Mouse (Mus musculus): ENCODE measurements at regions not wholly inside any gene's neighbourhood (a gene's known extent, or its start where the extent isn't known, plus 50 kb on each side); places are given as distances from the start of the nearest gene placed in this dataset.

DNA sequence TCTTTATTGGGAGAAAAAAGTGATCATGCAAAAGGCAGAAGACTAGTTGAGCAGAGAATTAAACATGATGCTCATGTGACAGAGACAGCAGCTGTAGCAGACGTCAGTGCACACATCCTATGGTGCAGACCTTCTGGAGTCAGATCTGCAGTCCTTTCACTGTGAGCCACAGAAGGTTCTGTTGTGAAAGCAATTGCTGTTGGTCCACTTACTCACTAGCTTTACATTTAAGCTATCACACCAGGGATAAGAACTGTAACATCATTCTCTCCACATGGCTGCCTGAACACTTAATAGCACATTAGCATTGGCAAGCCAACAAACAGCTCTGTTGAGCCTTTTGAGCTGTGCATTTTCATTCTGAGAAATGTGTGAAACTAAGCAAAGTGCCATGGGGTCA lies 1509.7 kb upstream of the Flrt2 start:
- WGBS: 26% methylated on average over 1 of the region's 1 CpGs
- Histone ChIP-seq H3K9me3 (replicated peaks) (no peaks in the 10 kb centered on the region), H3K4me2 (replicated peaks) (no peak overlapping the region), H3K9ac (no peak overlapping the region), H3K27ac (replicated peaks) (no peak overlapping the region), H3K4me3 (replicated peaks) (no peak overlapping the region), H3K4me1 (no peaks in the 10 kb centered on the region), H3K36me3 (no peaks in the 10 kb centered on the region), H3K27me3 (no peaks in the 10 kb centered on the region)
- no peak for ATAC-seq (ENCODE audit: insufficient number of reproducible peaks, low FRiP score, low TSS enrichment, low read depth)

- Histone ChIP-seq H3K9ac (no peak overlapping the region), H3K4me2 (replicated peaks) (no peak overlapping the region), H3K27me3 (no peaks in the 10 kb centered on the region), H3K9me3 (replicated peaks) (no peaks in the 10 kb centered on the region), H3K27ac (replicated peaks) (no peak overlapping the region), H3K4me1 (no peaks in the 10 kb centered on the region), H3K4me3 (replicated peaks) (no peak overlapping the region), H3K36me3 (no peaks in the 10 kb centered on the region)
- WGBS: 71% methylated on average over 4 of the region's 4 CpGs
- ATAC-seq (ENCODE audit: insufficient number of reproducible peaks, low FRiP score, low TSS enrichment, low read depth): no peak
These were observed 1501.4 kb upstream of the Flrt2 start for GRCm38 (mm10) chr12:94190620-94191081.

DNA sequence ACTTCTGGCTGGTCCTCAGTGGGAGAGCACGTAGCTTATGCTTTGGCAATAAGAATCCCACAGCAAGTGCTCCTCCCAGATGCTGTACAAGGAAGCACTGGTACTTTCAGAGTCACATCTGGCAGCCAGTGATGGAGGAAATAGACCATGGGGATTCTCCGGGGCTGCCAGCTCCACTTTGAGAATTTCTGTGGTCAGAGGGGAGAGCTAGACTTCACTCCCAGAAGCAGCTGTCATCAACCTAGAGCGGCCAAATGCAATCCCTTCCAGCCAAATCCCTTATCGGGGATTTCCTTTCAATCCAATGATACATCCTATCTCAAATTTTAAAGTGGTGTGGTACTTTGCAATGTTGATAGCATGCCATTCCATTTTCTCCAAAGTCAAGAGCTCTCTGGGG lies 1474.1 kb upstream of the Flrt2 start:
- WGBS: 30% methylated on average over 4 of the region's 4 CpGs
- ATAC-seq (ENCODE audit: insufficient number of reproducible peaks, low FRiP score, low TSS enrichment, low read depth): peak; percentile 70; the same call in 1 of the 2 replicates
- Histone ChIP-seq H3K9ac (no peak overlapping the region), H3K36me3 (no peaks in the 10 kb centered on the region), H3K27ac (replicated peaks) (no peak overlapping the region), H3K4me3 (replicated peaks) (no peak overlapping the region), H3K4me2 (replicated peaks) (0 out of 2 replicates have a peak overlapping the region, but pooled peaks have one; percentile 4), H3K27me3 (no peaks in the 10 kb centered on the region), H3K9me3 (replicated peaks) (no peaks in the 10 kb centered on the region), H3K4me1 (no peaks in the 10 kb centered on the region)

DNA sequence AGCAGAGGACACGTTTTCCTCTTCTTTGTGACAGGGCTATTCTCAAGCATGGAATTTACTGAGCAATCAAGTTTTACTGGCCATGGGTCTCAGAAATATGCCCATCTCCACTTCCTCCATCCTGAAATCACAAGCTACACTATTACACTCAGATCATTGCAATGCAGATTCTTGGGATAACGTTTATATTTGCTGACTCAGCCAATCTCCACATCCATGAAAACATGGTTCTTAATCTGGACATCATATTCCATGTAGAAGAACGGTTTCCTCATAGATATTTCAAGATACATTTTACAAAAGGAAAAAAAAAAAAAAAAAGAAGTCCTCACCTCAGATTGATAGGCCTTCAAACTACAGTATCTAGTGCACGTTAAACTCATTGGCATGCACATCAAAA lies 1462.1 kb upstream of the Flrt2 start:
- no peak for ATAC-seq (ENCODE audit: insufficient number of reproducible peaks, low FRiP score, low TSS enrichment, low read depth)
- H3K9ac ChIP-seq: no peak overlapping the region
- no peaks in the 10 kb centered on the region for H3K36me3 ChIP-seq
- H3K4me2 ChIP-seq (replicated peaks): no peak overlapping the region
- 88% methylated on average over 4 of the region's 4 CpGs for WGBS
- no peak overlapping the region for H3K4me3 ChIP-seq (replicated peaks)
- no peaks in the 10 kb centered on the region for H3K4me1 ChIP-seq
- no peak overlapping the region for H3K27ac ChIP-seq (replicated peaks)
- H3K27me3 ChIP-seq: no peaks in the 10 kb centered on the region
- H3K9me3 ChIP-seq (replicated peaks): no peaks in the 10 kb centered on the region

- Histone ChIP-seq H3K4me3 (replicated peaks) (no peak overlapping the region), H3K27ac (replicated peaks) (no peak overlapping the region), H3K36me3 (no peaks in the 10 kb centered on the region), H3K4me1 (no peaks in the 10 kb centered on the region), H3K4me2 (replicated peaks) (no peak overlapping the region), H3K9ac (no peak overlapping the region), H3K9me3 (replicated peaks) (no peaks in the 10 kb centered on the region), H3K27me3 (no peaks in the 10 kb centered on the region)
- ATAC-seq (ENCODE audit: insufficient number of reproducible peaks, low FRiP score, low TSS enrichment, low read depth): no peak
- 12% methylated on average over 2 of the region's 2 CpGs for WGBS
These were observed 1446.7 kb upstream of the Flrt2 start for GRCm38 (mm10) chr12:94245366-94245765.

DNA sequence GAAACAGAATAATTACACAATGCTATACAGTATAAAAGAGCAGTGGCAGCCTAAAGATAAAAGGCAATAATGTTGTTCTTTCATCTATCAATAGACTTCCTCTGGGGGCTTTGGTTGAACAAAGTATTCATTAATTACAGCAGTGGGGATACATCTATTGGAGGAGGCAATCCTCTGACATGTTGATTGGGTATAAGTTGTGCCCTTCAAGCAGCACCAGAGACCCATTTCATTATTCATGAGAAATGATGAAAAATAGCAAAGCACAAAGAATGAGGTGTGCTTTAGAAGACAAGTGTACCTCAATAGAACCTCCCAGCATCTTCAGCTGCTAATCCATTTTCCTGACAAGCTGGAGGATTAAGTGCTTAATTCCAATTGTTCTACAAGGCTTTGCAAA lies 1444.7 kb upstream of the Flrt2 start:
- no peaks in the 10 kb centered on the region for H3K9me3 ChIP-seq (replicated peaks)
- H3K4me3 ChIP-seq (replicated peaks): no peak overlapping the region
- H3K4me2 ChIP-seq (replicated peaks): no peak overlapping the region
- ATAC-seq (ENCODE audit: insufficient number of reproducible peaks, low FRiP score, low TSS enrichment, low read depth): no peak
- no peak overlapping the region for H3K27ac ChIP-seq (replicated peaks)
- no peaks in the 10 kb centered on the region for H3K36me3 ChIP-seq
- no peak overlapping the region for H3K9ac ChIP-seq
- H3K27me3 ChIP-seq: no peaks in the 10 kb centered on the region
- no peaks in the 10 kb centered on the region for H3K4me1 ChIP-seq

DNA sequence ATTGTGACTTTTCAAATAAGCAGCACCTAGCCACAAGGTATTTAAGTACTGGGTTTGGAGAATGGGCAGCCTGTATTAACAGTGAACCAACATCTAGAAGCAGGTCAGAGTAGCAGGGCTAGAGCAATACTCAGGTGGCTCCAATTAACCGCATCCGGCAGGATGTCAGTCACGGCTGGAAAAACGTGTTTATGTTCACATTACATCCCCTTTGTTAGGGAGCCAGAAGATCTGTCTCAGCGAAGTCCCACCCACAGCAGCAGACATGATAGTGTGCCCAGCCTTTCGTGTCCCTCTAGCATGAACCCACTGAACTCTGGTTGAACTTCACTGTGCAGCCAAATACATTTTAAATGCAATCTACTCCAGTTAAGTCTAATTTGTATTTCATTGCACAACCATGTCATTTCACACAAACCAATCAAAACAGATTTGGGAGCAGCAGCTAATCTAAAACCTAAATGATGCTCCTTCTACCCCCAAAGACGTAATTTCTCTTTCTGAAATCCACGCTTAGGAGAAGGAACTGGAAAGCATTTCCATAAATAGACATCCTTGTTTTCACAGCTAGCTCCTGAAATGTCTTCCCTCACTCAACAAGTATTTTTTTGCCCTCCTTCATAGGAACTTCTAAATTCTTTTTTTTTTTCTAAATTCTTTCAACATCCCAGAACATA lies 1438.9 kb upstream of the Flrt2 start:
- Histone ChIP-seq H3K4me3 (replicated peaks) (no peak overlapping the region), H3K27me3 (no peaks in the 10 kb centered on the region), H3K9me3 (replicated peaks) (no peaks in the 10 kb centered on the region), H3K4me2 (replicated peaks) (no peak overlapping the region), H3K9ac (no peak overlapping the region), H3K27ac (replicated peaks) (no peak overlapping the region), H3K4me1 (no peaks in the 10 kb centered on the region), H3K36me3 (no peaks in the 10 kb centered on the region)
- no peak for ATAC-seq (ENCODE audit: insufficient number of reproducible peaks, low FRiP score, low TSS enrichment, low read depth)
- 18% methylated on average over 8 of the region's 8 CpGs for WGBS

DNA sequence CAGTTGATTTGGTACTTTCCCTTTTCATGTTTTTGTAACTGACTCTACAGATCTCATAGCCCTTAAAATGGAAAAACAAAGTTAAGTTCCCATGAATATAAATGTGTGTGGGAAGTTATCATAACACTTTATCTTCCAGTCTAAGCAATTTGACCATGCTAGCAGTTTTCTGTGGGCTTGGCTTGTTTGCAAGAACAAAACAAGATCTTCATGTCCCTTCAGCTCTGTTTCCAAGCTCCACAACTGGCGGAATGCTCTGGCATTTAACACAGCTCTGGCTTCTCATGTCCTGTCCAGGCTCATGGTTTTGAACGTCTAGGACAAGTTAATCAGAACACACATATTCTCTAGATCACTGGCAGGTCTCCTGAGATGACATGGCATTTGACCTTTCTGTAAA lies 1411.1 kb upstream of the Flrt2 start:
- Histone ChIP-seq H3K4me3 (replicated peaks) (no peak overlapping the region), H3K9me3 (replicated peaks) (no peaks in the 10 kb centered on the region), H3K4me2 (replicated peaks) (no peak overlapping the region), H3K4me1 (no peaks in the 10 kb centered on the region), H3K27me3 (no peaks in the 10 kb centered on the region), H3K27ac (replicated peaks) (no peak overlapping the region), H3K9ac (no peak overlapping the region), H3K36me3 (no peaks in the 10 kb centered on the region)
- 58% methylated on average over 2 of the region's 2 CpGs for WGBS
- no peak for ATAC-seq (ENCODE audit: insufficient number of reproducible peaks, low FRiP score, low TSS enrichment, low read depth)

- H3K4me3 ChIP-seq (replicated peaks): no peak overlapping the region
These were observed 1409.1 kb upstream of the Flrt2 start for GRCm38 (mm10) chr12:94282931-94283330.

DNA sequence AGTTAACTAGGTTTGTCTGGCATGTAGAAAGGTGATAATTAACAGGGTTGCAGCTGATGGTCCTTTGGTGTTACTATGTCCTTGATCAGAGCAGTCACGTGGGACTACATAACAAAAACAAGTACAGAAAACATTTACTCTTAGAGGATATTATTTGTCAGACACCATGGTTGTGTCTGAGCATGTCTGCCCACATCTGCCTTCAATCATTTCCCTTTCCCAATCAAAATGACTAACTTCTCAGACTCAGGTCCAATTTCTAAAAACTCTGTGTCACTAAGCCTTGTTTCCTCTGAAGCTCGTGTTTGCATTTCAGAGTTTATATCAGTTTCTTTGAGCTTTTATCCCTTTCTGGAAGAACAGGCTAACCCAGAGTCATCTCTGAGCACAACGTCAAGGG lies 1408.5 kb upstream of the Flrt2 start:
- ATAC-seq (ENCODE audit: insufficient number of reproducible peaks, low FRiP score, low TSS enrichment, low read depth): no peak
- Histone ChIP-seq H3K9ac (no peak overlapping the region), H3K36me3 (no peaks in the 10 kb centered on the region), H3K4me3 (replicated peaks) (no peak overlapping the region), H3K27me3 (no peaks in the 10 kb centered on the region), H3K27ac (replicated peaks) (no peak overlapping the region), H3K4me2 (replicated peaks) (no peak overlapping the region), H3K4me1 (no peaks in the 10 kb centered on the region), H3K9me3 (replicated peaks) (no peaks in the 10 kb centered on the region)
- WGBS: 32% methylated on average over 3 of the region's 3 CpGs

More at GRCm38 (mm10) chr12:94282931-94283330, 1409.1 kb upstream of the Flrt2 start:
- Histone ChIP-seq H3K9me3 (replicated peaks) (no peaks in the 10 kb centered on the region), H3K27me3 (no peaks in the 10 kb centered on the region), H3K9ac (no peak overlapping the region), H3K27ac (replicated peaks) (no peak overlapping the region), H3K4me2 (replicated peaks) (no peak overlapping the region), H3K4me1 (no peaks in the 10 kb centered on the region), H3K36me3 (no peaks in the 10 kb centered on the region)
- WGBS: 47% methylated on average over 3 of the region's 3 CpGs
- no peak for ATAC-seq (ENCODE audit: insufficient number of reproducible peaks, low FRiP score, low TSS enrichment, low read depth)

DNA sequence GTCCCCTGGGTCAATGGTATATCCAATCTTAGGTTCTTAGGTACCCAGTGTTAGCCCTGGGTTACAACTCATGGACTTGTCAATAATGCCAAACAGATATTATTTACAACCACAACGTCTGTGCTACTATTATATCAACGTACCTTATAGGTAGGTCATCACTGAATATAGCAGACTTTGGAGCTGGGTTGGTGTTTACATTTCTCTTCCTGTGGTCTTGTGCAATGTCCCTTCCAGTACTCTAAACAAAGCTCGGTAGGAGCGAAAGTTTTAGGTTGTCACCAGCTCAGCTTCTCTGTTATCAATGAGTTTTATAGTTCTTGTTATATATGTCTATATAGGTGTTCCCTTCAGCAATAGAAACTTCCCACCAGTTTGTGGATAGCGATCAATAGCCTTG lies 1394.2 kb upstream of the Flrt2 start:
- Histone ChIP-seq H3K4me2 (replicated peaks) (no peak overlapping the region), H3K27ac (replicated peaks) (no peak overlapping the region), H3K9me3 (replicated peaks) (no peaks in the 10 kb centered on the region), H3K4me1 (no peaks in the 10 kb centered on the region), H3K4me3 (replicated peaks) (no peak overlapping the region), H3K27me3 (no peaks in the 10 kb centered on the region), H3K9ac (no peak overlapping the region), H3K36me3 (no peaks in the 10 kb centered on the region)
- ATAC-seq (ENCODE audit: insufficient number of reproducible peaks, low FRiP score, low TSS enrichment, low read depth): no peak
- 86% methylated on average over 5 of the region's 5 CpGs for WGBS

- Histone ChIP-seq H3K4me1 (no peaks in the 10 kb centered on the region), H3K36me3 (no peaks in the 10 kb centered on the region), H3K9me3 (replicated peaks) (no peaks in the 10 kb centered on the region), H3K27me3 (no peaks in the 10 kb centered on the region), H3K4me3 (replicated peaks) (no peak overlapping the region), H3K4me2 (replicated peaks) (no peak overlapping the region), H3K9ac (no peak overlapping the region), H3K27ac (replicated peaks) (no peak overlapping the region)
- ATAC-seq (ENCODE audit: insufficient number of reproducible peaks, low FRiP score, low TSS enrichment, low read depth): no peak
- 81% methylated on average over 5 of the region's 5 CpGs for WGBS
These were observed 1359.7 kb upstream of the Flrt2 start for GRCm38 (mm10) chr12:94332351-94332750.
